Mouse (Mus musculus) heart, embryonic 13.5 days (tissue): Measurements from ENCODE around the gene Tbp. TPM values are rescaled to one million over a fixed set of nuclear protein-coding genes. Genes with fewer than 3 reads are reported as not detected.

Experiments used
- polyA plus RNA-seq: library from polyadenylated mRNA; unstranded; fragments of >200 nt; fragmentation: Nextera tagmentation; extraction: Ambion mirVana; gene quantifications from 2 replicates; pipeline ENCODE4 v1.2.1, GENCODE M21; 2015

The Tbp gene
- polyA plus RNA-seq, 1 experiment from 2014 or later, result 24.7 TPM

Other genes starting within 250 kb of the Tbp start
- gene Dll1, start 123.0 kb upstream of the Tbp start, polyA plus RNA-seq, result 6.6 and 7.8 TPM in 2 replicates
- 13.9 and 15.2 TPM in 2 replicates for gene Fam120b, start 103.7 kb upstream of the Tbp start, polyA plus RNA-seq
- gene Psmb1, start 137 bp upstream of the Tbp start, polyA plus RNA-seq, result 194 and 219 TPM in 2 replicates
- gene Pdcd2, start 27.4 kb downstream of the Tbp start, polyA plus RNA-seq, result 27.7 and 34.7 TPM in 2 replicates
- gene Prdm9, start 64.5 kb downstream of the Tbp start, polyA plus RNA-seq, result 1.2 and 1.7 TPM in 2 replicates
- gene Chd1, start 205.1 kb downstream of the Tbp start, polyA plus RNA-seq, result 15.6 and 15.9 TPM in 2 replicates